Mouse (Mus musculus): Measurements from ENCODE around the gene Mmp23. TPM values are rescaled to one million over a fixed set of nuclear protein-coding genes. Genes with fewer than 3 reads are reported as not detected.

Mmp23 gene
- 11.3 and 12.2 TPM in 2 replicates for polyA plus RNA-seq (2014; fragmentation: Nextera tagmentation; extraction: Ambion mirVana)

- peaks cover 30% of the 10 kb centered on the region for H3K4me1 ChIP-seq (ENCODE audit: control insufficient read depth, insufficient read depth, low read length)
- no peak within 1 kb of the TSS for H3K27ac ChIP-seq (replicated peaks; ENCODE audit: low read depth, low read length)
- DNase-seq (ENCODE audit: low spot score) (peak; percentile 83), ATAC-seq (ENCODE audit: insufficient number of reproducible peaks, low FRiP score, low TSS enrichment, low read depth) (peak; percentile 50)
- peak within 1 kb of the TSS; percentile 73 for H3K9ac ChIP-seq (ENCODE audit: low read length)
- H3K4me3 ChIP-seq (ENCODE audit: low read depth, low read length) = peak within 1 kb of the TSS; percentile 38
- WGBS = under 1% methylated on average over 33 of the region's 33 CpGs
- peaks cover 41% of the 10 kb centered on the region for H3K27me3 ChIP-seq (ENCODE audit: control insufficient read depth, insufficient read depth, low read length)
- H3K9me3 ChIP-seq (ENCODE audit: control insufficient read depth, low read length) = no peaks in the 10 kb centered on the region
- peaks cover 22% of the 10 kb centered on the region for H3K36me3 ChIP-seq (ENCODE audit: control insufficient read depth, insufficient read depth, low read length)
- H3K4me2 ChIP-seq (ENCODE audit: low read depth, severe bottlenecking) = peak within 1 kb of the TSS; percentile 77
Observed at GRCm38 (mm10) chr4:155653086-155653450, at the start of gene Mmp23. Gene Mmp23, minus strand, starts transcription at chr4:155653384.

GRCm38 (mm10) chr4:155700425-155700824 lies 47.2 kb upstream of the Mmp23 start:
- H3K27me3 ChIP-seq (ENCODE audit: control insufficient read depth, insufficient read depth, low read length) = peaks cover 3% of the 10 kb centered on the region; the same call in 1 of the 2 replicates
- H3K4me3 ChIP-seq (ENCODE audit: low read depth, low read length) = no peak overlapping the region
- no peak overlapping the region for H3K9ac ChIP-seq (ENCODE audit: low read length)
- no peak for ATAC-seq (ENCODE audit: insufficient number of reproducible peaks, low FRiP score, low TSS enrichment, low read depth)
- H3K9me3 ChIP-seq (ENCODE audit: control insufficient read depth, low read length) = no peaks in the 10 kb centered on the region
- H3K36me3 ChIP-seq (ENCODE audit: control insufficient read depth, insufficient read depth, low read length) = no peaks in the 10 kb centered on the region
- no peak overlapping the region for H3K4me2 ChIP-seq (ENCODE audit: low read depth, severe bottlenecking)
- no peak for DNase-seq (ENCODE audit: low spot score)
- H3K27ac ChIP-seq (replicated peaks; ENCODE audit: low read depth, low read length) = no peak overlapping the region
- H3K4me1 ChIP-seq (ENCODE audit: control insufficient read depth, insufficient read depth, low read length) = no peaks in the 10 kb centered on the region

DNA sequence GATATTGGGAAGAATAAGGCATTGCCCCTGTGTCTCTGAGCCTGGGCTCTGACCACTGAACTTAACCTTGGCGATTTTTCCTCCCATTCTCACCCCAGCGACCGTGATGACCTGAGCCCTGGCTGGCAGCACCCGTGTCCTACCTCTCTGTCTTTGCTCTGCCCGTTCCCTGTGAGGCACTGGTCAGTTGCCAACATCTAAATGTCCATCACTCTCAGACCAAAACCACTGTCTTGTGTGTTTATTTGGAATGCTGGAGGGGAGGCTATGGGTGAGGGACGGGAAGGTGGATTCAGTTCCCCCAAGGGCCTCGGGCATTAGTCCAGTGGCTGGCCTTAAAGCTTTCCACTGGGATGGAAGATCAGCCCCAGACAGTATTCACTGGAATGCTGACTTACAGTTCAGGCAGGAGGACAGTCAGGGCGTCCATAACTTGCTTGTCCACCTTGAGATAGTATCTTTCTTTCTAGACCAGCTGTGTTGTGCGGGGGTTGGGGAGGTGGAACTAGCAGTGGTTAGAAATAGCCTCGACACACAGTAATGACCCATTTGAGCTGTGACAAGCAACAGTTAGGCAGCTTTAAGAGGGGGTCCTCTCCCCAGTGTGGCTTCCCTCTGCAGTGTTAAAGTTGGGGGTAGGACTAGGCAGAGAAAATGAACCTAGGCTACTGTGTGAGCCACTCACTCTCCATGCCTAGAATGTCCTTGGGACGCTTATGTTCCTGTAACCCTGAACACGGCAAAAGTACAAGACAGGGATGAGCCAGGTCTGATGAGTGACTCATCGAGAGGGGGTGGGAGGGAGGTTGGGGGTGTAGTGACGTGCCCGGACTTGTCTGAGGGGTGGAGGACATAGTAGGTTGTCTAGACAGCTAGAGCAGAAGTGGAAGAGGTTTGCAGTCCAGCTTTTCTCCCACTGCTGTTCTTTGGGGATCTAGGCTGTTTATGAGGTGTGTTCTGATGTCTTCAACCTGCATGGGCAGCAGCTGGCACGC lies 43.4 kb upstream of the Mmp23 start:
- ATAC-seq (ENCODE audit: insufficient number of reproducible peaks, low FRiP score, low TSS enrichment, low read depth) = no peak
- Histone ChIP-seq H3K4me3 (ENCODE audit: low read depth, low read length) (no peak overlapping the region), H3K4me2 (ENCODE audit: low read depth, severe bottlenecking) (no peak overlapping the region), H3K27ac (replicated peaks; ENCODE audit: low read depth, low read length) (no peak overlapping the region), H3K27me3 (ENCODE audit: control insufficient read depth, insufficient read depth, low read length) (peaks cover 7% of the 10 kb centered on the region; the same call in 1 of the 2 replicates), H3K9me3 (ENCODE audit: control insufficient read depth, low read length) (no peaks in the 10 kb centered on the region), H3K9ac (ENCODE audit: low read length) (no peak overlapping the region), H3K4me1 (ENCODE audit: control insufficient read depth, insufficient read depth, low read length) (peaks cover 5% of the 10 kb centered on the region; the same call in 1 of the 2 replicates), H3K36me3 (ENCODE audit: control insufficient read depth, insufficient read depth, low read length) (no peaks in the 10 kb centered on the region)
- WGBS = 72% methylated on average over 16 of the region's 16 CpGs
- no peak for DNase-seq (ENCODE audit: low spot score)

GRCm38 (mm10) chr4:155695531-155696062 lies 42.4 kb upstream of the Mmp23 start:
- Histone ChIP-seq H3K9ac (ENCODE audit: low read length) (no peak overlapping the region), H3K9me3 (ENCODE audit: control insufficient read depth, low read length) (no peaks in the 10 kb centered on the region), H3K4me1 (ENCODE audit: control insufficient read depth, insufficient read depth, low read length) (peaks cover 5% of the 10 kb centered on the region; the same call in 1 of the 2 replicates), H3K36me3 (ENCODE audit: control insufficient read depth, insufficient read depth, low read length) (no peaks in the 10 kb centered on the region), H3K27ac (replicated peaks; ENCODE audit: low read depth, low read length) (no peak overlapping the region), H3K4me3 (ENCODE audit: low read depth, low read length) (peak overlapping the region; percentile 71; the same call in 1 of the 2 replicates), H3K27me3 (ENCODE audit: control insufficient read depth, insufficient read depth, low read length) (peaks cover 7% of the 10 kb centered on the region; the same call in 1 of the 2 replicates), H3K4me2 (ENCODE audit: low read depth, severe bottlenecking) (no peak overlapping the region; the same call in 1 of the 2 replicates)
- no peak for DNase-seq (ENCODE audit: low spot score)
- no peak for ATAC-seq (ENCODE audit: insufficient number of reproducible peaks, low FRiP score, low TSS enrichment, low read depth)
- 83% methylated on average over 4 of the region's 4 CpGs for WGBS

GRCm38 (mm10) chr4:155694482-155695401 lies 41.6 kb upstream of the Mmp23 start:
- under 1% methylated on average over 86 of the region's 92 CpGs for WGBS
- ATAC-seq (ENCODE audit: insufficient number of reproducible peaks, low FRiP score, low TSS enrichment, low read depth) (peak; percentile 49; the same call in 1 of the 2 replicates), DNase-seq (ENCODE audit: low spot score) (peak; percentile 68)
- Histone ChIP-seq H3K36me3 (ENCODE audit: control insufficient read depth, insufficient read depth, low read length) (no peaks in the 10 kb centered on the region), H3K27ac (replicated peaks; ENCODE audit: low read depth, low read length) (peak overlapping the region; percentile 21; the same call in 1 of the 2 replicates), H3K4me3 (ENCODE audit: low read depth, low read length) (peak overlapping the region; percentile 71), H3K27me3 (ENCODE audit: control insufficient read depth, insufficient read depth, low read length) (peaks cover 7% of the 10 kb centered on the region; the same call in 1 of the 2 replicates), H3K4me2 (ENCODE audit: low read depth, severe bottlenecking) (peak overlapping the region; percentile 95), H3K9ac (ENCODE audit: low read length) (peak overlapping the region; percentile 68), H3K9me3 (ENCODE audit: control insufficient read depth, low read length) (no peaks in the 10 kb centered on the region), H3K4me1 (ENCODE audit: control insufficient read depth, insufficient read depth, low read length) (peaks cover 5% of the 10 kb centered on the region; the same call in 1 of the 2 replicates)

- Histone ChIP-seq H3K9me3 (ENCODE audit: control insufficient read depth, low read length) (no peaks in the 10 kb centered on the region), H3K27ac (replicated peaks; ENCODE audit: low read depth, low read length) (peak within 1 kb of the TSS; percentile 21; the same call in 1 of the 2 replicates), H3K4me1 (ENCODE audit: control insufficient read depth, insufficient read depth, low read length) (peaks cover 5% of the 10 kb centered on the region; the same call in 1 of the 2 replicates), H3K4me3 (ENCODE audit: low read depth, low read length) (peak within 1 kb of the TSS; percentile 71), H3K36me3 (ENCODE audit: control insufficient read depth, insufficient read depth, low read length) (no peaks in the 10 kb centered on the region), H3K9ac (ENCODE audit: low read length) (peak within 1 kb of the TSS; percentile 68), H3K4me2 (ENCODE audit: low read depth, severe bottlenecking) (peak within 1 kb of the TSS; percentile 95), H3K27me3 (ENCODE audit: control insufficient read depth, insufficient read depth, low read length) (peaks cover 7% of the 10 kb centered on the region; the same call in 1 of the 2 replicates)
- peak; percentile 79 for DNase-seq (ENCODE audit: low spot score)
- WGBS = 1% methylated on average over 28 of the region's 47 CpGs
- peak; percentile 77; the same call in 1 of the 2 replicates for ATAC-seq (ENCODE audit: insufficient number of reproducible peaks, low FRiP score, low TSS enrichment, low read depth)
Observed at GRCm38 (mm10) chr4:155694111-155694481, 40.9 kb upstream of the Mmp23 start, which contains the start of gene Fndc10. Gene Fndc10, plus strand, starts transcription at chr4:155694342.

GRCm38 (mm10) chr4:155692421-155692820 lies 39.2 kb upstream of the Mmp23 start:
- ATAC-seq (ENCODE audit: insufficient number of reproducible peaks, low FRiP score, low TSS enrichment, low read depth) = no peak

More at GRCm38 (mm10) chr4:155692421-155692820, 39.2 kb upstream of the Mmp23 start:
- peaks cover 7% of the 10 kb centered on the region; the same call in 1 of the 2 replicates for H3K27me3 ChIP-seq (ENCODE audit: control insufficient read depth, insufficient read depth, low read length)
- H3K27ac ChIP-seq (replicated peaks; ENCODE audit: low read depth, low read length) = no peak overlapping the region
- DNase-seq (ENCODE audit: low spot score) = no peak
- peaks cover 5% of the 10 kb centered on the region; the same call in 1 of the 2 replicates for H3K4me1 ChIP-seq (ENCODE audit: control insufficient read depth, insufficient read depth, low read length)
- H3K4me3 ChIP-seq (ENCODE audit: low read depth, low read length) = no peak overlapping the region
- H3K9ac ChIP-seq (ENCODE audit: low read length) = no peak overlapping the region
- no peaks in the 10 kb centered on the region for H3K36me3 ChIP-seq (ENCODE audit: control insufficient read depth, insufficient read depth, low read length)
- 95% methylated on average over 3 of the region's 3 CpGs for WGBS
- H3K4me2 ChIP-seq (ENCODE audit: low read depth, severe bottlenecking) = no peak overlapping the region
- H3K9me3 ChIP-seq (ENCODE audit: control insufficient read depth, low read length) = no peaks in the 10 kb centered on the region

All from limb, embryonic 11.5 days (tissue).